Comparison of ENCODE assay signal across 8 mouse cellular contexts in genomic region chr9:102403086-102404021, GRCm38 (mm10). TPM values are rescaled to one million over a fixed set of nuclear protein-coding genes. Genes with fewer than 3 reads are reported as not detected.
A peak's percentile ranks its signal among the peaks of the same experiment; 100 is the strongest.
DNase-seq lines count a peak whose midpoint lies in the region; ATAC-seq and TF ChIP-seq lines count a peak whose summit lies in the region.

No protein-coding gene starts in this region.

- no peak for TF ChIP-seq POLR2A in embryonic fibroblast, embryonic 13.5 days (IDR thresholded peaks at IDR 0.05; ENCODE audit: low read depth, low read length)

- 0 out of 2 replicates have a peak, but pooled peaks have one; percentile 21 for ATAC-seq in liver, embryonic 11.5 days (replicated peaks; ENCODE audit: low FRiP score)
- no peak; the same call in 1 of the 2 replicates for ATAC-seq in neural tube, embryonic 15.5 days (ENCODE audit: low FRiP score)
- ATAC-seq in monocyte, adult 5-6 weeks (replicated peaks; ENCODE audit: insufficient number of reproducible peaks, low FRiP score, low TSS enrichment, poor library complexity, severe bottlenecking): no peak

- peak; percentile 62; the same call in 1 of the 2 replicates for TF ChIP-seq CTCF in embryonic fibroblast, embryonic 13.5 days (IDR thresholded peaks at IDR 0.05; ENCODE audit: borderline replicate concordance, insufficient read depth, low read length)

- H3K9me3 ChIP-seq in heart, embryonic 10.5 days: no peaks in the 10 kb centered on the region
- no peaks in the 10 kb centered on the region for H3K9me3 ChIP-seq in liver, embryonic 11.5 days (ENCODE audit: control insufficient read depth, low read length)
- H3K9me3 ChIP-seq in neural tube, embryonic 15.5 days (replicated peaks): no peaks in the 10 kb centered on the region

- peaks cover 51% of the 10 kb centered on the region for H3K27me3 ChIP-seq in heart, embryonic 10.5 days (ENCODE audit: insufficient read depth, poor library complexity, severe bottlenecking)
- H3K27me3 ChIP-seq in liver, embryonic 11.5 days (replicated peaks; ENCODE audit: control insufficient read depth, insufficient read depth, low read length): no peaks in the 10 kb centered on the region
- H3K27me3 ChIP-seq in neural tube, embryonic 15.5 days (replicated peaks): no peaks in the 10 kb centered on the region

- WGBS in heart, embryonic 10.5 days: 22% methylated on average over 18 of the region's 18 CpGs
- 27% methylated on average over 18 of the region's 18 CpGs for WGBS in liver, embryonic 11.5 days
- 33% methylated on average over 18 of the region's 18 CpGs for whole genome bisulfite sequencing in neural tube, embryonic 15.5 days

- H3K4me3 ChIP-seq in embryonic fibroblast, embryonic 13.5 days (ENCODE audit: insufficient read depth, low read length): no peak overlapping the region
- 0 out of 2 replicates have a peak overlapping the region, but pooled peaks have one; percentile 27 for H3K4me3 ChIP-seq in heart, embryonic 10.5 days
- H3K4me3 ChIP-seq in liver, embryonic 11.5 days (ENCODE audit: low read depth, low read length): no peak overlapping the region
- H3K4me3 ChIP-seq in neural tube, embryonic 15.5 days (replicated peaks): no peak overlapping the region

- H3K27ac ChIP-seq in embryonic fibroblast, embryonic 13.5 days (ENCODE audit: insufficient read depth, low read length): no peak overlapping the region
- H3K27ac ChIP-seq in heart, embryonic 10.5 days: no peak overlapping the region
- H3K27ac ChIP-seq in liver, embryonic 11.5 days (ENCODE audit: low read depth, low read length): no peak overlapping the region
- no peak overlapping the region for H3K27ac ChIP-seq in neural tube, embryonic 15.5 days (replicated peaks)

- H3K9ac ChIP-seq in liver, embryonic 11.5 days (ENCODE audit: low read depth, low read length): no peak overlapping the region
- no peak overlapping the region for H3K9ac ChIP-seq in neural tube, embryonic 15.5 days (replicated peaks)

- H3K4me2 ChIP-seq in liver, embryonic 11.5 days: no peak overlapping the region
- peak overlapping the region; percentile 9; the same call in 1 of the 2 replicates for H3K4me2 ChIP-seq in neural tube, embryonic 15.5 days

- H3K36me3 ChIP-seq in heart, embryonic 10.5 days: no peaks in the 10 kb centered on the region
- no peaks in the 10 kb centered on the region for H3K36me3 ChIP-seq in liver, embryonic 11.5 days (ENCODE audit: control insufficient read depth, insufficient read depth, low read length)
- no peaks in the 10 kb centered on the region for H3K36me3 ChIP-seq in neural tube, embryonic 15.5 days

- no peaks in the 10 kb centered on the region for H3K4me1 ChIP-seq in embryonic fibroblast, embryonic 13.5 days (ENCODE audit: control insufficient read depth, insufficient read depth, low read length)
- peaks cover 30% of the 10 kb centered on the region for H3K4me1 ChIP-seq in heart, embryonic 10.5 days
- no peaks in the 10 kb centered on the region for H3K4me1 ChIP-seq in liver, embryonic 11.5 days (replicated peaks; ENCODE audit: control insufficient read depth, insufficient read depth, low read length)
- peaks cover 5% of the 10 kb centered on the region; the same call in 1 of the 2 replicates for H3K4me1 ChIP-seq in neural tube, embryonic 15.5 days

- DNase-seq in B cell, adult 2 months: peak; percentile 14 to 18
- DNase-seq in adrenal gland, postnatal 25 days: peak; percentile 24
- no peak for DNase-seq in heart, embryonic 10.5 days (ENCODE audit: low spot score)
- peak; percentile 44 for DNase-seq in kidney, postnatal 14 days
- DNase-seq in liver, embryonic 11.5 days (ENCODE audit: low spot score): no peak

RNA-seq across cellular contexts. Expression of gene Ephb1, which starts 48.9 kb away (rescaled TPM):
- 2.9 and 3.8 TPM in 2 replicates for total RNA-seq in adrenal gland, postnatal 25 days (2021)
- 0.18 TPM in 1 of 2 replicates, not detected in the other for polyA plus RNA-seq in embryonic fibroblast, embryonic 13.5 days (2011; ENCODE audit: insufficient read length, low read depth, missing spikeins)
- polyA plus RNA-seq in heart, embryonic 10.5 days (2016; fragmentation: Nextera tagmentation; extraction: Ambion mirVana): 0.52 and 1.3 TPM in 2 replicates
- 0.69 and 0.70 TPM in 2 replicates for polyA plus RNA-seq in liver, embryonic 11.5 days (2014; fragmentation: Nextera tagmentation; extraction: Ambion mirVana)
- 33.0 and 38.8 TPM in 2 replicates for polyA plus RNA-seq in neural tube, embryonic 15.5 days (2015; fragmentation: Nextera tagmentation; extraction: Ambion mirVana)
- 0.21 TPM in 1 of 3 replicates, not detected in the others for total RNA-seq in monocyte, adult 5-6 weeks (2017)

Comparison
In these comparisons a context has a peak if more than half of its experiments do, and no peak if none do; other contexts are left out.
1. DNase-seq: peak in B cell, adult 2 months (2 of 2), adrenal gland, postnatal 25 days (single experiment) and kidney, postnatal 14 days (single experiment); none in heart, embryonic 10.5 days (single experiment) and liver, embryonic 11.5 days (single experiment).
2. RNA of gene Ephb1, which starts 48.9 kb away (polyA plus RNA-seq): 33.0 to 38.8 TPM in neural tube, embryonic 15.5 days; 0.52 to 1.3 TPM in heart, embryonic 10.5 days, 0.69 to 0.70 TPM in liver, embryonic 11.5 days and 0.18 TPM in embryonic fibroblast, embryonic 13.5 days; every median in the first group is over 10 times any median in the second.